Mouse (Mus musculus) intestine, embryonic 16.5 days (tissue): ENCODE data around the gene Fgr. TPM values are rescaled to one million over a fixed set of nuclear protein-coding genes. Genes with fewer than 3 reads are reported as not detected.
A peak's percentile ranks its signal among the peaks of the same experiment; 100 is the strongest.

Experiments
- ATAC-seq: fragments of 200-750 bp; cut with Nextera tagmentation; 2 replicates; pipeline ENCODE4 v1.8.0; 2017; ENCODE audit warnings: moderate TSS enrichment, moderate library complexity
- H3K27ac ChIP-seq: fragments of 300-500 bp; sonication (generic); 2 replicates; pipeline ENCODE4 v1.5.1; 2014; ENCODE audit warnings: mild to moderate bottlenecking, low read length
- H3K27me3 ChIP-seq: fragments of 300-500 bp; sonication (generic); replicated peaks from 2 replicates; pipeline ENCODE4 v1.6.1; 2014; ENCODE audit warnings: low read length, control low read depth, mixed read lengths; ENCODE audit not compliant: control insufficient read depth, insufficient read depth
- H3K36me3 ChIP-seq: fragments of 300-500 bp; sonication (generic); 2 replicates; pipeline ENCODE4 v1.6.1; 2014; ENCODE audit warnings: low read length, control low read depth; ENCODE audit not compliant: control insufficient read depth, insufficient read depth
- H3K4me1 ChIP-seq: fragments of 300-500 bp; sonication (generic); 2 replicates; pipeline ENCODE4 v1.6.1; 2014; ENCODE audit warnings: low read length, control low read depth, mixed read lengths; ENCODE audit not compliant: control insufficient read depth, insufficient read depth
- H3K4me2 ChIP-seq: fragments of 300-500 bp; sonication (generic); 2 replicates; pipeline ENCODE4 v1.6.1; 2014; ENCODE audit warnings: low read depth, low read length, control low read depth
- H3K4me3 ChIP-seq: fragments of 300-500 bp; sonication (generic); 2 replicates; pipeline ENCODE4 v1.5.1; 2014; ENCODE audit warnings: mild to moderate bottlenecking, low read length
- H3K9ac ChIP-seq: fragments of 300-500 bp; sonication (generic); 2 replicates; pipeline ENCODE4 v1.6.1; 2014; ENCODE audit warnings: low read depth, low read length
- H3K9me3 ChIP-seq: fragments of 300-500 bp; sonication (generic); 2 replicates; pipeline ENCODE4 v1.6.1; 2016; ENCODE audit warnings: low read length, control low read depth; ENCODE audit not compliant: control insufficient read depth
- WGBS: fragments of 180-500 bp; shearing (Covaris S2); extraction: QIAGEN DNeasy Blood & Tissue Kit; methylation state at CpG from one replicate; pipeline ENCODE4 v1.1.7; 2014; 5-methylcytosine and 5-hydroxymethylcytosine counted together
- polyA plus RNA-seq: library from polyadenylated mRNA; unstranded; fragments of >200 nt; fragmentation: Nextera tagmentation; extraction: Ambion mirVana; gene quantifications from 2 replicates; pipeline ENCODE4 v1.2.1, GENCODE M21; 2015

The Fgr gene
- polyA plus RNA-seq, 1 experiment from 2014 or later, result 3.5 TPM

- peak overlapping the region; percentile 55 for H3K9ac ChIP-seq
- 0 out of 2 replicates have a peak overlapping the region, but pooled peaks have one; percentile 24 for H3K4me2 ChIP-seq
- 15% methylated on average over 10 of the region's 10 CpGs for WGBS
- no peak overlapping the region for H3K4me3 ChIP-seq
- H3K27me3 ChIP-seq, result no peaks in the 10 kb centered on the region
- H3K36me3 ChIP-seq, result no peaks in the 10 kb centered on the region
- H3K4me1 ChIP-seq, result peaks cover 80% of the 10 kb centered on the region
- peak; percentile 57 for ATAC-seq
- H3K27ac ChIP-seq, result peak overlapping the region; percentile 77
- H3K9me3 ChIP-seq, result no peaks in the 10 kb centered on the region
Measured at GRCm38 (mm10) chr4:133024969-133025685, 51.2 kb downstream of the Fgr start.

GRCm38 (mm10) chr4:133026272-133026671, 52.4 kb downstream of the Fgr start:
- H3K36me3 ChIP-seq, result no peaks in the 10 kb centered on the region
- H3K9ac ChIP-seq, result no peak overlapping the region
- no peak overlapping the region for H3K4me2 ChIP-seq
- WGBS, result 69% methylated on average over 10 of the region's 10 CpGs
- no peaks in the 10 kb centered on the region for H3K27me3 ChIP-seq
- H3K4me3 ChIP-seq, result no peak overlapping the region
- 0 out of 2 replicates have a peak overlapping the region, but pooled peaks have one; percentile 25 for H3K27ac ChIP-seq
- no peak for ATAC-seq
- peaks cover 69% of the 10 kb centered on the region for H3K4me1 ChIP-seq
- no peaks in the 10 kb centered on the region for H3K9me3 ChIP-seq

GRCm38 (mm10) chr4:133026826-133027375, 53.0 kb downstream of the Fgr start:
- H3K27ac ChIP-seq, result no peak overlapping the region
- no peak overlapping the region for H3K4me3 ChIP-seq
- no peaks in the 10 kb centered on the region for H3K9me3 ChIP-seq
- peaks cover 66% of the 10 kb centered on the region for H3K4me1 ChIP-seq
- no peak overlapping the region for H3K4me2 ChIP-seq
- H3K27me3 ChIP-seq, result no peaks in the 10 kb centered on the region
- H3K36me3 ChIP-seq, result no peaks in the 10 kb centered on the region
- WGBS, result 40% methylated on average over 2 of the region's 2 CpGs
- no peak for ATAC-seq
- H3K9ac ChIP-seq, result no peak overlapping the region

GRCm38 (mm10) chr4:133027721-133028120, 53.8 kb downstream of the Fgr start:
- WGBS, result 69% methylated on average over 10 of the region's 10 CpGs
- no peaks in the 10 kb centered on the region for H3K27me3 ChIP-seq

GRCm38 (mm10) chr4:133028193-133028592, 54.3 kb downstream of the Fgr start:
- H3K36me3 ChIP-seq, result no peaks in the 10 kb centered on the region
- H3K4me3 ChIP-seq, result no peak overlapping the region
- no peak overlapping the region for H3K4me2 ChIP-seq
- no peak overlapping the region for H3K27ac ChIP-seq
- WGBS, result 70% methylated on average over 6 of the region's 6 CpGs
- H3K4me1 ChIP-seq, result peaks cover 55% of the 10 kb centered on the region
- H3K9me3 ChIP-seq, result no peaks in the 10 kb centered on the region
- ATAC-seq, result peak; percentile 46; the same call in 1 of the 2 replicates
- no peak overlapping the region for H3K9ac ChIP-seq
- H3K27me3 ChIP-seq, result no peaks in the 10 kb centered on the region

More at GRCm38 (mm10) chr4:133027721-133028120, 53.8 kb downstream of the Fgr start:
- Histone ChIP-seq H3K9me3 (no peaks in the 10 kb centered on the region), H3K9ac (no peak overlapping the region), H3K4me2 (no peak overlapping the region), H3K4me3 (no peak overlapping the region), H3K27ac (no peak overlapping the region), H3K36me3 (no peaks in the 10 kb centered on the region), H3K4me1 (peaks cover 59% of the 10 kb centered on the region)
- no peak for ATAC-seq

DNA sequence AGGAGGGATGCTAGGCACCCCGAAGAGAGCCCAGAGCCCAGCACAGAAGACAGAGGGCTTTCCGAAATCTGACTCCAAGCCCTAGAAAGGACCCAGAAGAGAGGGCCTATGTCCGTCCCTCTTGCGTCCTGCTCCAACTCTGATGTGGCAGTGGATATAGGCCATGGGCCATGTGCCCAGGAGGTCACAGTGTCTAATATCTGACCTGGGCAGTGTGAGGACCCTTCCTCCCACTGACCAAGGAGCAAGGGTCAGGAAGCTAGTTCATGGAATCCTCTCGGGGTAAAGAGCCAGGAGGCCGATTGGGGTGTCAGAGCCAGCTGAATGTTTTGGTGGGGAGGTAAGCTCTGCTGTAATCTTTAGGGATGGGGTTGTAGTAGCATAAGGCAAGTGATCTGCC, 55.0 kb downstream of the Fgr start:
- 81% methylated on average over 6 of the region's 6 CpGs for WGBS

GRCm38 (mm10) chr4:133032410-133033095, 58.7 kb downstream of the Fgr start:
- Histone ChIP-seq H3K27ac (no peak overlapping the region; the same call in 1 of the 2 replicates), H3K4me2 (no peak overlapping the region), H3K4me1 (peaks cover 24% of the 10 kb centered on the region), H3K36me3 (no peaks in the 10 kb centered on the region), H3K4me3 (no peak overlapping the region), H3K27me3 (no peaks in the 10 kb centered on the region), H3K9ac (no peak overlapping the region), H3K9me3 (no peaks in the 10 kb centered on the region)
- WGBS, result 90% methylated on average over 8 of the region's 8 CpGs
- no peak for ATAC-seq

More for the DNA sequence above, 55.0 kb downstream of the Fgr start:
- H3K36me3 ChIP-seq, result no peaks in the 10 kb centered on the region
- no peak overlapping the region for H3K4me3 ChIP-seq
- no peaks in the 10 kb centered on the region for H3K9me3 ChIP-seq
- no peak overlapping the region for H3K4me2 ChIP-seq
- no peak overlapping the region for H3K9ac ChIP-seq
- ATAC-seq, result no peak
- peaks cover 48% of the 10 kb centered on the region for H3K4me1 ChIP-seq
- no peak overlapping the region for H3K27ac ChIP-seq
- H3K27me3 ChIP-seq, result no peaks in the 10 kb centered on the region

- WGBS, result 72% methylated on average over 10 of the region's 10 CpGs
- ATAC-seq, result no peak
- peaks cover 19% of the 10 kb centered on the region for H3K4me1 ChIP-seq
Measured at GRCm38 (mm10) chr4:133034478-133034877, 60.6 kb downstream of the Fgr start.

GRCm38 (mm10) chr4:133035446-133035845, 61.6 kb downstream of the Fgr start:
- no peaks in the 10 kb centered on the region for H3K36me3 ChIP-seq
- H3K27ac ChIP-seq, result no peak overlapping the region
- no peaks in the 10 kb centered on the region for H3K27me3 ChIP-seq
- peaks cover 21% of the 10 kb centered on the region for H3K4me1 ChIP-seq
- no peak for ATAC-seq
- no peak overlapping the region for H3K4me2 ChIP-seq
- H3K9me3 ChIP-seq, result no peaks in the 10 kb centered on the region
- no peak overlapping the region for H3K9ac ChIP-seq
- H3K4me3 ChIP-seq, result no peak overlapping the region
- 70% methylated on average over 1 of the region's 1 CpGs for WGBS

More at GRCm38 (mm10) chr4:133034478-133034877, 60.6 kb downstream of the Fgr start:
- no peak overlapping the region for H3K27ac ChIP-seq
- H3K4me3 ChIP-seq, result no peak overlapping the region
- H3K9me3 ChIP-seq, result no peaks in the 10 kb centered on the region
- no peak overlapping the region for H3K9ac ChIP-seq
- H3K36me3 ChIP-seq, result no peaks in the 10 kb centered on the region
- H3K27me3 ChIP-seq, result no peaks in the 10 kb centered on the region
- H3K4me2 ChIP-seq, result no peak overlapping the region
